Mouse (Mus musculus) cortical plate, adult 2 months (tissue): ENCODE results near the gene Sept1. TPM values are rescaled to one million over a fixed set of nuclear protein-coding genes. Genes with fewer than 3 reads are reported as not detected.
"Not testable (repeated sequence)": the region's sequence is repeated elsewhere in the genome, so short reads cannot be mapped to it uniquely, and the experiment has no call there.

ENCODE experiments used
- H3K27ac ChIP-seq: fragments of 200-500 bp; 2 replicates; pipeline ENCODE4 v1.5.1; 2012; ENCODE audit warnings: low read length, control low read depth, inconsistent platforms; ENCODE audit not compliant: insufficient read depth
- H3K4me1 ChIP-seq: fragments of 200-500 bp; 2 replicates; pipeline ENCODE4 v1.6.1; 2011; ENCODE audit warnings: low read length; ENCODE audit not compliant: control insufficient read depth, insufficient read depth
- H3K4me3 ChIP-seq: fragments of 200-500 bp; 2 replicates; pipeline ENCODE4 v1.5.1; 2011; ENCODE audit warnings: mild to moderate bottlenecking, low read length, control low read depth; ENCODE audit not compliant: insufficient read depth
- CTCF ChIP-seq: fragments of 200-500 bp; IDR thresholded peaks from 2 replicates; pipeline ENCODE4 v1.5.1; 2011; ENCODE audit warnings: mild to moderate bottlenecking, control low read depth, low read length; ENCODE audit not compliant: insufficient read depth; ENCODE audit errors: extremely low read depth
- POLR2A ChIP-seq: fragments of 200-500 bp; IDR thresholded peaks from 2 replicates; pipeline ENCODE4 v1.6.1; 2011; ENCODE audit warnings: mild to moderate bottlenecking, low read length, control low read depth; ENCODE audit not compliant: insufficient read depth; ENCODE audit errors: extremely low read depth
- polyA plus RNA-seq: library from polyadenylated mRNA; depleted of rRNA; stranded (reverse); fragments of >200 nt; gene quantifications from 2 replicates; pipeline ENCODE4 v1.2.3, GENCODE M21; 2012

Sept1 gene
- polyA plus RNA-seq, 1 experiment, result 10.4 TPM

GRCm38 (mm10) chr7:127255965-127256364 lies 23.0 kb upstream of the Sept1 start:
- H3K4me3 ChIP-seq, result no peak overlapping the region

GRCm38 (mm10) chr7:127255008-127255407 lies 22.1 kb upstream of the Sept1 start:
- H3K4me3 ChIP-seq, result peak overlapping the region; percentile 45; the same call in 1 of the 2 replicates
- TF ChIP-seq CTCF (no peak), POLR2A (no peak)
- H3K27ac ChIP-seq, result peak overlapping the region; percentile 62; the same call in 1 of the 2 replicates
- peaks cover 1% of the 10 kb centered on the region; the same call in 1 of the 2 replicates for H3K4me1 ChIP-seq

More at GRCm38 (mm10) chr7:127255965-127256364, 23.0 kb upstream of the Sept1 start:
- Histone ChIP-seq H3K27ac (no peak overlapping the region), H3K4me1 (peaks cover 1% of the 10 kb centered on the region; the same call in 1 of the 2 replicates)
- TF ChIP-seq CTCF, result no peak

GRCm38 (mm10) chr7:127253821-127254769 lies 21.2 kb upstream of the Sept1 start:
- peak; percentile 60; the same call in 1 of the 2 replicates for TF ChIP-seq POLR2A
- TF ChIP-seq CTCF, result no peak
- Histone ChIP-seq H3K4me3 (peak overlapping the region; percentile 45), H3K4me1 (peaks cover 1% of the 10 kb centered on the region; the same call in 1 of the 2 replicates), H3K27ac (peak overlapping the region; percentile 91)

GRCm38 (mm10) chr7:127253341-127253740 lies 20.4 kb upstream of the Sept1 start:
- TF ChIP-seq POLR2A, result no peak
- no peak for TF ChIP-seq CTCF

GRCm38 (mm10) chr7:127252414-127252813 lies 19.5 kb upstream of the Sept1 start:
- TF ChIP-seq CTCF (peak; percentile 41), POLR2A (no peak)
- Histone ChIP-seq H3K4me1 (peaks cover 1% of the 10 kb centered on the region; the same call in 1 of the 2 replicates), H3K27ac (no peak overlapping the region), H3K4me3 (no peak overlapping the region)

More at GRCm38 (mm10) chr7:127253341-127253740, 20.4 kb upstream of the Sept1 start:
- peak overlapping the region; percentile 91 for H3K27ac ChIP-seq
- peaks cover 1% of the 10 kb centered on the region; the same call in 1 of the 2 replicates for H3K4me1 ChIP-seq
- peak overlapping the region; percentile 45 for H3K4me3 ChIP-seq

GRCm38 (mm10) chr7:127250511-127250910 lies 17.6 kb upstream of the Sept1 start:
- not testable (repeated sequence) for H3K4me1 ChIP-seq, H3K27ac ChIP-seq, H3K4me3 ChIP-seq

- Histone ChIP-seq H3K27ac (peak overlapping the region; percentile 97), H3K4me1 (peaks cover 3% of the 10 kb centered on the region; the same call in 1 of the 2 replicates), H3K4me3 (peak overlapping the region; percentile 60)
- TF ChIP-seq CTCF (no peak), POLR2A (no peak)
Measured at GRCm38 (mm10) chr7:127244658-127245510, 12.0 kb upstream of the Sept1 start.

- TF ChIP-seq CTCF (no peak), POLR2A (peak; percentile 62)
- peak within 1 kb of the TSS; percentile 97 for H3K27ac ChIP-seq
- H3K4me3 ChIP-seq, result peak within 1 kb of the TSS; percentile 60
- peaks cover 3% of the 10 kb centered on the region; the same call in 1 of the 2 replicates for H3K4me1 ChIP-seq
Measured at GRCm38 (mm10) chr7:127243870-127244657, 11.1 kb upstream of the Sept1 start, which contains the start of gene Zfp771. Zfp771 (plus strand) TSS chr7:127244274.
